Mouse (Mus musculus) telencephalon, adult 2 months (tissue): Measurements from ENCODE around the gene Akr1b8.
"Not testable (repeated sequence)": the region's sequence is repeated elsewhere in the genome, so short reads cannot be mapped to it uniquely, and the experiment has no call there.

Experiments used
- DNase-seq: peaks from one replicate; pipeline ENCODE4 v3.0.0-alpha.2; 2011; ENCODE audit warnings: low read depth, low spot score

Akr1b8 gene

GRCm38 (mm10) chr6:34353658-34354353, at the start of gene Akr1b8:
TSS of gene Akr1b8 (plus strand) at chr6:34354119.
- no peak for DNase-seq

DNA sequence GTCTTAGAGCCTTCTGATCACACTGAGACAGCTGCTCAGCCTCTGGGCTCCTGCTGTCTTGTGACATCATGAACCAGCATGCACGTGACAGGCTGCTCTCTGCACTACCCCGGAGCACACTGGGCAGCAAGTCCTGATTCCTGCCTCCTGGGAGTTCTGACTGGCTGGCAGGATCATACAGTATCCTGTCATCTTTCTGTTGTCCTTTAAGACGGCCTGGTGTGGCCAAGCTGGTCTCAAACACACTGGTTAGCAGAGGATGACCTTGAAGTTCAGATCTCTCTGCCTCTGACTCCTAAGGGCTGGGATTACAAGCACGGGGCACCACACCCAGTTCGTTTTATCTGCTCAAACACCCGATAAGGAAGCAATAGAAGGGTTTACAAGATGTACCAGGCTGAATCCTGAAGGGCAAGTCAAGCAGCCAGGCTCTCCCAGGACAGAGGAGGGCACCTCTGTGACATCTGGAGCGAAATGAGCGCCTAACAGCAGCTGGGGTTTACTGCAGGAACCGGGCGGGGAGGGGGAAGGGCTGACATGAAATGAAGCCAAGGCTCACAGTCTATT, 49.2 kb upstream of the Akr1b8 start:
- DNase-seq, result no peak

DNA sequence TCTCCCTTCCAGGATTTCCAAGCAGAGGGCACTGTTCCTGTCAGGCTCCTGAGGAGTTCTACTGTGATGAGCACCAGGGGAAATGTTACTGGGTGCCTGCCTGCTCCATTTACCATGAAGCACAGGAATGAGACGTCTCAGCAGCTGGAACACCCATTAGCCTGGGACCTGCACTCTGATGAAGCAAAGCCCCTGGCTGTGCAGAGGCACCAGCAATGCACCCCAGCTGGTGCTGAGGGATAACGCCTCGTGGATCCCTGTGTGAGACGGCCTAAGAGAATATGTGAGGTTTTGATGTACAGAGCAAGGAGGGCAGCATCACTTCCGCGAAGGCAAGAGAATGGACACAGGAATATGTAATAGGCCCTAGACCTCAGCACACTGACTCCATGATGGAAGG, 47.1 kb upstream of the Akr1b8 start:
- DNase-seq, result no peak

DNA sequence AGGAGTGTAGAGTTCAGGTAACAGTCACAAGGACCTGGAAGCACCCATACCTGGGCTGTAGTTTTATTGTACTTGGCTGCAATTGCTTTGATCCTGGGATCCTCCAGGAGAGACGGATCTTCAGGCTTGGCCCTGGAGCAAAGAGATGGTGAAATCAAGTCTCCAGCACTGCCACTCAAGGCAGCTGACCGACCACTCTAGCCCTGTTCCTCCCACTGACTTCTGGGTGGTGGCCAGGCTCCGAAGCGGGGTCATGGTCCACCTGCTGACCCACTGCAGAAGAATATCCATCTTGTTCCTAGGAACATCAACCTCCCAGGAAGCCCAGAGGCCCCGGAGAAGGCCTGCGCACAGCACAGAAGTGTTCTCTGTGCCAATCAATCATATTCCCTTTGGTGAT, 44.4 kb upstream of the Akr1b8 start:
- no peak for DNase-seq

GRCm38 (mm10) chr6:34310023-34310595, 43.8 kb upstream of the Akr1b8 start:
- no peak for DNase-seq

GRCm38 (mm10) chr6:34313386-34313785, 40.5 kb upstream of the Akr1b8 start:
- DNase-seq, result no peak

DNA sequence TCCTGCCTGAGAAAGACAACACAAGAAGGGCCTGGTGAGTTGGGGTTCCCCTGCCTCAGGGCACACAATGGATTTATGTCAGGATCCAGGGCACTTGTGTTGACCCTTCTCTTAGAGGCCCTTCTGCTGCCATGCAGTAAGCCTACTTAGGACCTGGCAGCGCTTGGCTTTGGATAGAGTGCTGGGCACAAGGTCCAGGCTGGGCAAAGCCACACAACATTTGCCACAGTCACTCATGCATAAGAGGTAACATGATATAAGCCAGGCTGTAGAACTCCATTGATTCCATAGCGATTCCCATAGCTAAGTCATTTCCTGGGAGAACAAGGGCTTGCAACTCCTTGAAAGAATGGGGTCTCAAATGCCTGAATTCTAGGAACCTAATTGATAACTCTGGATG, 40.0 kb upstream of the Akr1b8 start:
- DNase-seq, result no peak

GRCm38 (mm10) chr6:34316854-34317771, 36.8 kb upstream of the Akr1b8 start, which contains the start of gene Akr1b3:
TSS of gene Akr1b3 (minus strand) at chr6:34317478.
- peak; percentile 96 for DNase-seq

DNA sequence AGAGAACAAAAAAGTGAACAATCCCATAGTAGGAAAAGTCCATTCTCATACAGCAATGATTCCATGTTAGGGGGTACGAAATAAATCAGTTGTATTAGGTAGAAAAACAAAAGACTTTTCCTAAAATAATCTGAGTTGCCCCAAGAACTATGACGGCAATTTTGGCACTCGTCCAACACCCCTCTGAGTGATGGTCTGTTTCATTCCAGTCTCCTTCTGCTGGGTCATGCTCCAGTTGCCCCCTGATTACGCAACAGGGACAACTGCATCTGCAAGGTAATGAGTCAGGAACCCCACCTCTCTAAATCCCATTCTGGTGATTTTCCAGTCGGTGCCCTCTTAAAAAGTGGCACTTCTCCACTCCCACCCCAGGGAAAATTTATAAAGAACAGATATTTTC, 35.7 kb upstream of the Akr1b8 start:
- DNase-seq, result no peak

GRCm38 (mm10) chr6:34318636-34319035, 35.3 kb upstream of the Akr1b8 start:
- DNase-seq, result no peak

- DNase-seq, result no peak
Observed at GRCm38 (mm10) chr6:34322121-34322520, 31.8 kb upstream of the Akr1b8 start.

- no peak for DNase-seq
Observed at GRCm38 (mm10) chr6:34331379-34331778, 22.5 kb upstream of the Akr1b8 start.

DNA sequence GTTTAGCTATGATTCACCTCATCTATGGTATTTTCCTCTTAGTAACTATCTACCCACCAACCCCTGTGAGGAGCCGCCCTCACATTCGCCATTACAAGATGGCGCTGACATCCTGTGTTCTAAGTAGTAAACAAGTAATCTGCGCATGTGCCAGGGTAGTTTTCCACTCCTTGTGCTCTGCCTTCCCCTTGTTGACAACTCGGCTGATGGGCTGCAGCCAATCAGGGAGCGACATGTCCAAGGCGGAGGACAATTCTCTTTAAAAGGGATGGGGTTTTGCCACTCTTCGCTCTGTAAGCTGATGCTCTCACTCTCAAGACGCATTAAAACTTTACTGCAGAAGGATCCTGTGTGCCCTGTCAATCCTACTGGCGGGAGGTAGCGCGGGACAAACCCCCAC, 22.1 kb upstream of the Akr1b8 start:
- not testable (repeated sequence) for DNase-seq

GRCm38 (mm10) chr6:34334673-34335072, 19.2 kb upstream of the Akr1b8 start:
- DNase-seq, result no peak

- DNase-seq, result peak; percentile 28
Observed at GRCm38 (mm10) chr6:34337799-34338198, 16.1 kb upstream of the Akr1b8 start.

- no peak for DNase-seq
Observed at GRCm38 (mm10) chr6:34341991-34342390, 11.9 kb upstream of the Akr1b8 start.

DNA sequence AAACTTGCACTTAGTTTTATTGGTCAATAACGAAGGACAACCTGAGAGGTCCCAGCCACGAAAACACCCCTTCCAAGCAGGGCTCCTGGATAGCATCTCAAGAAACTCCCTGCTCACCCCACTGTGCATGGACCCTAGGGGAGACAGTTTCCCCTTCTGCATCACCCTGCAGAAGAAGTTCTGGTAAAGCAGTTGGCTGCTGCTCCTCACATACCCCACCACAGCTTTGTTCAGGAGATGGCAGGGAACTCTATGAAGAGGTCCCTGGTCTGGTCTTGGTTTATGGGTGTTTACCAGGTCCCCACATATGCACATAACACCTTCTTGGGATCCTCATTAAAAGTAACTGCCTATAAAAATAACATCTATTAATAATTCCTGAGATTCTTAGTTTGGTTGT, 11.4 kb upstream of the Akr1b8 start:
- DNase-seq, result no peak

- no peak for DNase-seq
Observed at GRCm38 (mm10) chr6:34343426-34343825, 10.5 kb upstream of the Akr1b8 start.

- no peak for DNase-seq
Observed at GRCm38 (mm10) chr6:34344135-34344850, 9.6 kb upstream of the Akr1b8 start.

- no peak for DNase-seq
Observed at GRCm38 (mm10) chr6:34344935-34345334, 9.0 kb upstream of the Akr1b8 start.

GRCm38 (mm10) chr6:34346096-34346898, 7.6 kb upstream of the Akr1b8 start:
- DNase-seq, result peak; percentile 58
